Mouse (Mus musculus) hindbrain, embryonic 15.5 days (tissue): ENCODE data around the gene Rab4a. TPM values are rescaled to one million over a fixed set of nuclear protein-coding genes. Genes with fewer than 3 reads are reported as not detected.

Experiments used
- ATAC-seq: fragments of 200-750 bp; cut with Nextera tagmentation; 2 replicates; pipeline ENCODE4 v1.8.0; 2017; ENCODE audit warnings: low read depth, moderate number of reproducible peaks, moderate TSS enrichment; ENCODE audit not compliant: low FRiP score
- H3K27ac ChIP-seq: fragments of 300-500 bp; sonication (generic); replicated peaks from 2 replicates; pipeline ENCODE4 v1.5.1; 2015; ENCODE audit warnings: mild to moderate bottlenecking, inconsistent platforms
- H3K27me3 ChIP-seq: fragments of 300-500 bp; sonication (generic); 2 replicates; pipeline ENCODE4 v1.6.1; 2015; ENCODE audit warnings: control low read depth, inconsistent platforms
- H3K36me3 ChIP-seq: fragments of 300-500 bp; sonication (generic); 2 replicates; pipeline ENCODE4 v1.6.1; 2015; ENCODE audit warnings: control low read depth, inconsistent platforms
- H3K4me1 ChIP-seq: fragments of 300-500 bp; sonication (generic); replicated peaks from 2 replicates; pipeline ENCODE4 v1.6.1; 2015; ENCODE audit warnings: control low read depth, inconsistent platforms
- H3K4me2 ChIP-seq: fragments of 300-500 bp; sonication (generic); 2 replicates; pipeline ENCODE4 v1.6.1; 2015; ENCODE audit warnings: moderate library complexity, mild to moderate bottlenecking, inconsistent platforms
- H3K4me3 ChIP-seq: fragments of 300-500 bp; sonication (generic); 2 replicates; pipeline ENCODE4 v1.5.1; 2015; ENCODE audit warnings: mild to moderate bottlenecking, inconsistent platforms
- H3K9ac ChIP-seq: fragments of 300-500 bp; sonication (generic); 2 replicates; pipeline ENCODE4 v1.6.1; 2015; ENCODE audit warnings: inconsistent platforms
- H3K9me3 ChIP-seq: fragments of 300-500 bp; sonication (generic); 2 replicates; pipeline ENCODE4 v1.6.1; 2016; ENCODE audit warnings: control low read depth, inconsistent platforms
- WGBS: fragments of 180-500 bp; shearing (Covaris S2); methylation state at CpG from one replicate; pipeline ENCODE4 v1.1.7; 2015; 5-methylcytosine and 5-hydroxymethylcytosine counted together
- polyA plus RNA-seq: library from polyadenylated mRNA; unstranded; fragments of >200 nt; fragmentation: Nextera tagmentation; extraction: Ambion mirVana; gene quantifications from 2 replicates; pipeline ENCODE4 v1.2.1, GENCODE M21; 2015

The Rab4a gene
- polyA plus RNA-seq, 1 experiment from 2014 or later, result 82.2 TPM

- no peak overlapping the region for H3K4me2 ChIP-seq
- peaks cover 5% of the 10 kb centered on the region; the same call in 1 of the 2 replicates for H3K36me3 ChIP-seq
- no peaks in the 10 kb centered on the region for H3K27me3 ChIP-seq
- no peak overlapping the region for H3K27ac ChIP-seq
- H3K4me1 ChIP-seq, result no peaks in the 10 kb centered on the region
- H3K9me3 ChIP-seq, result no peaks in the 10 kb centered on the region
- 94% methylated on average over 15 of the region's 15 CpGs for WGBS
- ATAC-seq, result no peak
- H3K9ac ChIP-seq, result no peak overlapping the region
- H3K4me3 ChIP-seq, result no peak overlapping the region
Measured at GRCm38 (mm10) chr8:123840578-123841345, 35.0 kb downstream of the Rab4a start.

GRCm38 (mm10) chr8:123842086-123842485, 36.3 kb downstream of the Rab4a start:
- Histone ChIP-seq H3K4me2 (no peak overlapping the region), H3K9me3 (no peaks in the 10 kb centered on the region), H3K27me3 (no peaks in the 10 kb centered on the region), H3K36me3 (peaks cover 5% of the 10 kb centered on the region; the same call in 1 of the 2 replicates), H3K4me1 (no peaks in the 10 kb centered on the region), H3K27ac (no peak overlapping the region), H3K4me3 (no peak overlapping the region), H3K9ac (no peak overlapping the region)
- ATAC-seq, result no peak
- WGBS, result 88% methylated on average over 12 of the region's 12 CpGs

- Histone ChIP-seq H3K4me2 (no peak overlapping the region), H3K9me3 (no peaks in the 10 kb centered on the region), H3K27me3 (no peaks in the 10 kb centered on the region), H3K36me3 (no peaks in the 10 kb centered on the region), H3K9ac (no peak overlapping the region), H3K4me3 (no peak overlapping the region), H3K27ac (no peak overlapping the region), H3K4me1 (no peaks in the 10 kb centered on the region)
- no peak for ATAC-seq
- 77% methylated on average over 7 of the region's 7 CpGs for WGBS
Measured at GRCm38 (mm10) chr8:123844341-123844740, 38.6 kb downstream of the Rab4a start.

DNA sequence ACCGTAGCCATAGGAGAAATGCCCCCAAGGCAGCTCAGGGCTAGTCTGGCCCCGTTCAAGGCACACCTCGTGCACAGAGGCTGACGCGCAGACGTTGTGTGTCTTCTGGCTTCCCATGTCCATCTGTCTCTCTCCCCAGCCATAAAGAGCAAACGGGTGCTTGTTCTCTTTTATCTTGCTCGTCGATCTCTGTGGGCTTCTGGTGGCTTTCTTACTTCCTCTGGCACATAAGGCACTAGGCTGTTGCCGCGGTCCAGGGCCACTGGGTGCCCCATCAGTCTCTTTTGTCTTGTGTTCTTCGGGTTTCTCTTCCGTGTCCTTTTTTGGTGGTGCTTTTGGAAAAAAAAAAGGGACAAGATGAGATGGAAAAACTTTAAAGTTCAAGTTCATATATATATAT, 39.3 kb downstream of the Rab4a start:
- ATAC-seq, result no peak
- no peak overlapping the region for H3K9ac ChIP-seq
- H3K4me1 ChIP-seq, result no peaks in the 10 kb centered on the region
- H3K9me3 ChIP-seq, result no peaks in the 10 kb centered on the region
- H3K36me3 ChIP-seq, result no peaks in the 10 kb centered on the region
- 92% methylated on average over 13 of the region's 13 CpGs for WGBS
- H3K27me3 ChIP-seq, result no peaks in the 10 kb centered on the region
- no peak overlapping the region for H3K4me3 ChIP-seq
- H3K4me2 ChIP-seq, result no peak overlapping the region
- no peak overlapping the region for H3K27ac ChIP-seq

- no peaks in the 10 kb centered on the region for H3K4me1 ChIP-seq
- no peaks in the 10 kb centered on the region for H3K9me3 ChIP-seq
- H3K27me3 ChIP-seq, result no peaks in the 10 kb centered on the region
- H3K27ac ChIP-seq, result no peak overlapping the region
- H3K4me2 ChIP-seq, result no peak overlapping the region
- no peak overlapping the region for H3K4me3 ChIP-seq
- H3K36me3 ChIP-seq, result no peaks in the 10 kb centered on the region
- 93% methylated on average over 10 of the region's 10 CpGs for WGBS
- H3K9ac ChIP-seq, result no peak overlapping the region
- ATAC-seq, result no peak
Measured at GRCm38 (mm10) chr8:123845991-123846390, 40.2 kb downstream of the Rab4a start.

GRCm38 (mm10) chr8:123846509-123846908, 40.7 kb downstream of the Rab4a start:
- Histone ChIP-seq H3K9me3 (no peaks in the 10 kb centered on the region), H3K4me2 (no peak overlapping the region), H3K9ac (no peak overlapping the region), H3K27me3 (no peaks in the 10 kb centered on the region), H3K4me3 (no peak overlapping the region), H3K27ac (no peak overlapping the region), H3K4me1 (no peaks in the 10 kb centered on the region), H3K36me3 (no peaks in the 10 kb centered on the region)
- 94% methylated on average over 12 of the region's 12 CpGs for WGBS
- no peak for ATAC-seq

- H3K4me1 ChIP-seq, result no peaks in the 10 kb centered on the region
- no peak overlapping the region for H3K9ac ChIP-seq
- no peaks in the 10 kb centered on the region for H3K9me3 ChIP-seq
- no peaks in the 10 kb centered on the region for H3K36me3 ChIP-seq
- H3K27me3 ChIP-seq, result no peaks in the 10 kb centered on the region
- no peak overlapping the region for H3K4me2 ChIP-seq
- no peak for ATAC-seq
- no peak overlapping the region for H3K4me3 ChIP-seq
- 71% methylated on average over 3 of the region's 3 CpGs for WGBS
- no peak overlapping the region for H3K27ac ChIP-seq
Measured at GRCm38 (mm10) chr8:123847546-123847945, 41.8 kb downstream of the Rab4a start.

DNA sequence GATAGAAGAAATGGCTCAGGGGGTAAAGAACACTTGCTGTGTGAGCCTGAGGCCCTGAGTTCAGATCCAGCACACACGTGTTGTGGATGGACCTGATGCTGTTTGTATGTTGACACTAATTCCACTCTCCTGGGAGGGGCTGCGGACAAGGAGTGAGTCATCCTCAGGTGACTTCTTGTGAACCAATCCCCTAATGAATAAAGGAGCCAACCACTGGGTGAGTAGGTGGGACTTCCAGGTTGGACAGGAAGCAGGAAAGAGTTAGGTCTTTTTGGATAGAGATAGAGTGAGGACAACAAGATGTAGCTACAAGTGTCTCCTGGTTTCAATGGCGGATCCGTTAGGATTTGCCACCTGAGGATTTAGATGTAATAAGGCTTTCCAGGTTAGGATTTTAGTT, 43.6 kb downstream of the Rab4a start:
- WGBS, result 85% methylated on average over 4 of the region's 4 CpGs
- no peak overlapping the region for H3K4me3 ChIP-seq
- ATAC-seq, result no peak
- H3K4me1 ChIP-seq, result no peaks in the 10 kb centered on the region
- no peak overlapping the region for H3K4me2 ChIP-seq
- no peaks in the 10 kb centered on the region for H3K36me3 ChIP-seq
- no peak overlapping the region for H3K9ac ChIP-seq
- no peak overlapping the region for H3K27ac ChIP-seq
- no peaks in the 10 kb centered on the region for H3K9me3 ChIP-seq
- H3K27me3 ChIP-seq, result no peaks in the 10 kb centered on the region

DNA sequence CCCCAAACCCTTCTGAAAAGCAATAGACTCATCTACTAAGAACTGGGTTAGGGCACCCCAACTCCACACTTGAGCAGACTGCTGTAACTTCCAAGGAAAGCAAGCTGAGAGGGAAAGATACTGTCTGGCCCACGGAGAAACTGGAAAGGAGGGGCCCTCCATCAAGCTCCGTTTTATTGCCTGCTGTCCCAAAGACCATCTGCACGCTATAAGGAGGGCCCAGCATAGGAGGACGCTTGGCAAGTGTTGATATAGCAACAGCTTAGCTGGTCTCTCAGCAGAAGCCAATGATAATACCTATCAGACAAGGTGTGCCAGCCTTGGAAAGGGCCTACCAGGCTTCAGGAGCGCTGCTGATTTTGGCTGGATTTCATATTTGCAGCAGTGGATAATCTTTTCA, 45.8 kb downstream of the Rab4a start:
- no peak overlapping the region for H3K9ac ChIP-seq
- H3K27ac ChIP-seq, result no peak overlapping the region
- H3K27me3 ChIP-seq, result no peaks in the 10 kb centered on the region
- no peaks in the 10 kb centered on the region for H3K9me3 ChIP-seq
- H3K36me3 ChIP-seq, result no peaks in the 10 kb centered on the region
- no peak for ATAC-seq
- H3K4me1 ChIP-seq, result no peaks in the 10 kb centered on the region
- WGBS, result 73% methylated on average over 5 of the region's 5 CpGs
- H3K4me3 ChIP-seq, result no peak overlapping the region
- H3K4me2 ChIP-seq, result no peak overlapping the region

DNA sequence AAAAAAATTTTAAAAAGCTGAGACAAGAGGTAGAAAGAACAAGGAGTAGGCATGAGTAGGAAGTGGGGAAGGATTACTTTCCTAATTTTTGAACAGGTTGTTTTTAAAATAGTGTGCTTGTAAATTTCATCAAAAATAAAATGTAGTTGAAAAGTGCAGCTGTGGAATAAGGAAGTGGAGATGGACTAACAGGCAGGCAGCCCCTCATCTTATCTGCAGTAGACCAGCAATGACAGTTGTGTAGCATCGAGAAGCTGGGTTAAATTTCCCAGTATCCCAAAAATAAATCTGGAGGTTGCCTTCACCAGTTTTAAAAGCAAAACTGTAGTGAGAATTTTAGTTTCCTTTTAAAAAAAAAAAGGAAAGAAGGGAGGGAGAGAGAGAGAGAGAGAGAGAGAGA, 48.5 kb downstream of the Rab4a start:
- no peaks in the 10 kb centered on the region for H3K9me3 ChIP-seq
- 97% methylated on average over 1 of the region's 1 CpGs for WGBS
- ATAC-seq, result no peak
- H3K4me1 ChIP-seq, result peaks cover 15% of the 10 kb centered on the region
- no peak overlapping the region for H3K4me3 ChIP-seq
- H3K4me2 ChIP-seq, result no peak overlapping the region
- H3K9ac ChIP-seq, result no peak overlapping the region
- no peak overlapping the region for H3K27ac ChIP-seq
- H3K27me3 ChIP-seq, result no peaks in the 10 kb centered on the region
- no peaks in the 10 kb centered on the region for H3K36me3 ChIP-seq

DNA sequence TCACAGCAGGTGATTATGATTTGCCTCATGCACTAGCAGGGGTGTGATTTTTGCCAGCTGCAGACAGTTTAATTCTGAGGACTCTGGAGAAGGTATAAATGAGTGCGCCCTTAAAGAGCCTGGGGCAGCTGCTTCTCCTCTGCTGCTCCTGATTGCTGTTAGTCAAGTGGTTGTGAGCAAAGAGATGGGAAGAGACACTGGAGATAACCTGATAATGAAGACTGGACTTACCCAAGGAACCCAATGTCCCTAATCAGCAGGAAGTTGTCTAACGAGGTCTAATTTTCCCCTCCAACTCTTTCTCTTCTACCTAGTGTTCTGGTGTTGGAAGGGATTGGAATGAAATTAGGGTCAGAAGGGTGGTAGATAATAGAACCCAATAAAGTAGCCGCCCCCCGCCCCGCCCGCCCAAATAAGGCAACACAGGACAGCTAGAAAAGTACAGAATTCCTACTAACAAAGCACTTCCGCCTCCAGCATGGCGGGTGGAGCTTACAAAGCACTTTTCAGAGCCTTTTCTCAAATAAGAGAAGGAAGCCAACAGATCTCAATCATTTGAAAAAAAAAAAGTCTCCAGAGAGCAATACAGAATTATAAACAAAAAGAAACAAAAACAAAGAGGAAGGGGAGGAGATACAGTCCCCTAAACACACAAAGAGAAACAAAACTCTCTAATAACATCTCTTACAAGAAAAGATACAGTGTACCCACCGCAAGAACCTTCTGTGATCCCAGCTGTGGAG, 49.1 kb downstream of the Rab4a start:
- 92% methylated on average over 9 of the region's 9 CpGs for WGBS
- H3K9ac ChIP-seq, result no peak overlapping the region
- ATAC-seq, result no peak
- no peak overlapping the region for H3K27ac ChIP-seq
- no peaks in the 10 kb centered on the region for H3K36me3 ChIP-seq
- no peaks in the 10 kb centered on the region for H3K27me3 ChIP-seq
- H3K4me1 ChIP-seq, result peaks cover 16% of the 10 kb centered on the region
- H3K9me3 ChIP-seq, result no peaks in the 10 kb centered on the region
- H3K4me2 ChIP-seq, result no peak overlapping the region
- H3K4me3 ChIP-seq, result no peak overlapping the region

GRCm38 (mm10) chr8:123857361-123857760, 51.6 kb downstream of the Rab4a start:
- peaks cover 9% of the 10 kb centered on the region; the same call in 1 of the 2 replicates for H3K27me3 ChIP-seq
- peak overlapping the region; percentile 89; the same call in 1 of the 2 replicates for H3K4me2 ChIP-seq
- no peak overlapping the region for H3K27ac ChIP-seq
- peaks cover 19% of the 10 kb centered on the region for H3K4me1 ChIP-seq
- H3K4me3 ChIP-seq, result 0 out of 2 replicates have a peak overlapping the region, but pooled peaks have one; percentile 98
- H3K36me3 ChIP-seq, result no peaks in the 10 kb centered on the region
- no peak for ATAC-seq
- WGBS, result 72% methylated on average over 3 of the region's 3 CpGs
- H3K9ac ChIP-seq, result no peak overlapping the region
- no peaks in the 10 kb centered on the region for H3K9me3 ChIP-seq
